7 mouse cellular contexts compared by ENCODE assay signal in genomic region chr2:90846171-90846570, GRCm38 (mm10). TPM values are rescaled to one million over a fixed set of nuclear protein-coding genes. Genes with fewer than 3 reads are reported as not detected.
A peak's percentile ranks its signal among the peaks of the same experiment; 100 is the strongest.
DNase-seq lines count a peak whose midpoint lies in the region; ATAC-seq and TF ChIP-seq lines count a peak whose summit lies in the region.

No protein-coding gene starts in this region.

- TF ChIP-seq EP300 in stomach, postnatal 0 days (optimal IDR thresholded peaks at IDR 0.05): no peak

- H3K36me3 ChIP-seq in thymus, adult 2 months (ENCODE audit: control insufficient read depth, insufficient read depth, low read length): peaks cover 5% of the 10 kb centered on the region; the same call in 1 of the 2 replicates
- H3K36me3 ChIP-seq in embryonic facial prominence, embryonic 15.5 days: peaks cover 14% of the 10 kb centered on the region
- H3K36me3 ChIP-seq in hindbrain, embryonic 16.5 days (ENCODE audit: control insufficient read depth, insufficient read depth, low read length): peaks cover 7% of the 10 kb centered on the region; the same call in 1 of the 2 replicates
- H3K36me3 ChIP-seq in liver, embryonic 13.5 days: peaks cover 11% of the 10 kb centered on the region
- peaks cover 9% of the 10 kb centered on the region for H3K36me3 ChIP-seq in stomach, postnatal 0 days (ENCODE audit: control insufficient read depth, insufficient read depth, low read length)

- 78% methylated on average over 6 of the region's 6 CpGs for WGBS in thymus, adult 2 months
- WGBS in embryonic facial prominence, embryonic 15.5 days: 49% methylated on average over 6 of the region's 6 CpGs
- 46% methylated on average over 6 of the region's 6 CpGs for WGBS in hindbrain, embryonic 16.5 days
- WGBS in liver, embryonic 13.5 days (ENCODE audit: insufficient replicate concordance): 48% methylated on average over 6 of the region's 6 CpGs
- 52% methylated on average over 6 of the region's 6 CpGs for WGBS in stomach, postnatal 0 days

- peak; percentile 6 for DNase-seq in thymus, adult 2 months
- no peak for DNase-seq in thymus, postnatal 0 days (ENCODE audit: low spot score)
- DNase-seq in liver, embryonic 13.5 days: no peak
- no peak for DNase-seq in stomach, postnatal 0 days (ENCODE audit: low spot score)

- H3K4me3 ChIP-seq in thymus, adult 2 months (ENCODE audit: control insufficient read depth, insufficient read depth, low read length): no peak overlapping the region
- peak overlapping the region; percentile 81 for H3K4me3 ChIP-seq in embryonic facial prominence, embryonic 15.5 days (replicated peaks)
- peak overlapping the region; percentile 94 for H3K4me3 ChIP-seq in hindbrain, embryonic 16.5 days (ENCODE audit: low read length)
- peak overlapping the region; percentile 90 for H3K4me3 ChIP-seq in liver, embryonic 13.5 days (replicated peaks)
- peak overlapping the region; percentile 96 for H3K4me3 ChIP-seq in stomach, postnatal 0 days (ENCODE audit: low read depth, low read length)

- H3K27ac ChIP-seq in thymus, adult 2 months (ENCODE audit: control insufficient read depth, insufficient read depth, low read length): no peak overlapping the region
- H3K27ac ChIP-seq in embryonic facial prominence, embryonic 15.5 days (replicated peaks): 0 out of 2 replicates have a peak overlapping the region, but pooled peaks have one; percentile 71
- H3K27ac ChIP-seq in hindbrain, embryonic 16.5 days (ENCODE audit: low read depth, low read length): peak overlapping the region; percentile 88
- H3K27ac ChIP-seq in liver, embryonic 13.5 days: peak overlapping the region; percentile 63
- peak overlapping the region; percentile 70; the same call in 1 of the 2 replicates for H3K27ac ChIP-seq in stomach, postnatal 0 days (replicated peaks)

- no peak for TF ChIP-seq POLR2A in thymus, adult 2 months (IDR thresholded peaks at IDR 0.05; ENCODE audit: control insufficient read depth, extremely low read depth, insufficient read depth, low read length, poor library complexity)

- no peak for ATAC-seq in embryonic facial prominence, embryonic 15.5 days (ENCODE audit: insufficient number of reproducible peaks, low FRiP score, low TSS enrichment, low read depth)
- ATAC-seq in hindbrain, embryonic 16.5 days: no peak
- ATAC-seq in liver, embryonic 13.5 days (ENCODE audit: low read depth): no peak
- ATAC-seq in stomach, postnatal 0 days (ENCODE audit: low FRiP score, low TSS enrichment): no peak
- no peak for ATAC-seq in megakaryocyte-erythroid progenitor cell, adult 5-6 weeks (replicated peaks; ENCODE audit: low FRiP score, low TSS enrichment, poor library complexity, severe bottlenecking)

- H3K27me3 ChIP-seq in thymus, adult 2 months (ENCODE audit: control insufficient read depth, insufficient read depth, low read length): no peaks in the 10 kb centered on the region
- no peaks in the 10 kb centered on the region for H3K27me3 ChIP-seq in embryonic facial prominence, embryonic 15.5 days
- H3K27me3 ChIP-seq in hindbrain, embryonic 16.5 days (replicated peaks; ENCODE audit: control insufficient read depth, insufficient read depth, low read length): no peaks in the 10 kb centered on the region
- H3K27me3 ChIP-seq in liver, embryonic 13.5 days: no peaks in the 10 kb centered on the region
- no peaks in the 10 kb centered on the region for H3K27me3 ChIP-seq in stomach, postnatal 0 days (ENCODE audit: control insufficient read depth, insufficient read depth, low read length)

- H3K4me2 ChIP-seq in embryonic facial prominence, embryonic 15.5 days (replicated peaks): peak overlapping the region; percentile 69
- peak overlapping the region; percentile 78 for H3K4me2 ChIP-seq in hindbrain, embryonic 16.5 days (ENCODE audit: low read length)
- H3K4me2 ChIP-seq in liver, embryonic 13.5 days: peak overlapping the region; percentile 78
- H3K4me2 ChIP-seq in stomach, postnatal 0 days (replicated peaks; ENCODE audit: low read depth): peak overlapping the region; percentile 61

- no peak for TF ChIP-seq CTCF in thymus, adult 2 months (IDR thresholded peaks at IDR 0.05; ENCODE audit: borderline replicate concordance, control insufficient read depth, extremely low read depth, insufficient read depth, low read length, poor library complexity)
- TF ChIP-seq CTCF in stomach, postnatal 0 days (IDR thresholded peaks at IDR 0.05; ENCODE audit: low read depth): no peak

- no peaks in the 10 kb centered on the region for H3K9me3 ChIP-seq in embryonic facial prominence, embryonic 15.5 days (replicated peaks)
- H3K9me3 ChIP-seq in hindbrain, embryonic 16.5 days (ENCODE audit: control insufficient read depth, low read length): no peaks in the 10 kb centered on the region
- no peaks in the 10 kb centered on the region for H3K9me3 ChIP-seq in liver, embryonic 13.5 days (replicated peaks)
- no peaks in the 10 kb centered on the region for H3K9me3 ChIP-seq in stomach, postnatal 0 days (ENCODE audit: control insufficient read depth, low read length)

- H3K4me1 ChIP-seq in thymus, adult 2 months (replicated peaks; ENCODE audit: control insufficient read depth, insufficient read depth, low read length): peaks cover 2% of the 10 kb centered on the region; the same call in 1 of the 2 replicates
- H3K4me1 ChIP-seq in embryonic facial prominence, embryonic 15.5 days: peaks cover 13% of the 10 kb centered on the region; the same call in 1 of the 2 replicates
- peaks cover 19% of the 10 kb centered on the region for H3K4me1 ChIP-seq in hindbrain, embryonic 16.5 days (ENCODE audit: control insufficient read depth, insufficient read depth, low read depth, low read length)
- H3K4me1 ChIP-seq in liver, embryonic 13.5 days (replicated peaks): peaks cover 39% of the 10 kb centered on the region
- 0 out of 2 replicates have a peak, but pooled peaks cover 4% of the 10 kb centered on the region for H3K4me1 ChIP-seq in stomach, postnatal 0 days (replicated peaks; ENCODE audit: control insufficient read depth, insufficient read depth)

- peak overlapping the region; percentile 29 for H3K9ac ChIP-seq in embryonic facial prominence, embryonic 15.5 days
- H3K9ac ChIP-seq in hindbrain, embryonic 16.5 days (ENCODE audit: low read depth, low read length): peak overlapping the region; percentile 72
- H3K9ac ChIP-seq in liver, embryonic 13.5 days: peak overlapping the region; percentile 77; the same call in 1 of the 2 replicates
- no peak overlapping the region; the same call in 1 of the 2 replicates for H3K9ac ChIP-seq in stomach, postnatal 0 days (ENCODE audit: low read length)

RNA-seq across cellular contexts. Expression of gene Mtch2, which starts 0.8 kb away (rescaled TPM):
- polyA plus RNA-seq in thymus, adult 2 months (2012; rRNA removed): 44.2 and 57.2 TPM in 2 replicates
- 140 and 150 TPM in 2 replicates for polyA plus RNA-seq in thymus, postnatal 0 days (2015; fragmentation: Nextera tagmentation; extraction: Ambion mirVana)
- 175 and 188 TPM in 2 replicates for polyA plus RNA-seq in embryonic facial prominence, embryonic 15.5 days (2015; fragmentation: Nextera tagmentation; extraction: Ambion mirVana)
- polyA plus RNA-seq in hindbrain, embryonic 16.5 days (2015; fragmentation: Nextera tagmentation; extraction: Ambion mirVana): 256 and 257 TPM in 2 replicates
- polyA plus RNA-seq in liver, embryonic 13.5 days (2015; fragmentation: Nextera tagmentation; extraction: Ambion mirVana): 152 and 154 TPM in 2 replicates
- polyA plus RNA-seq in stomach, postnatal 0 days (2015; fragmentation: Nextera tagmentation; extraction: Ambion mirVana): 151 and 155 TPM in 2 replicates
- total RNA-seq in megakaryocyte-erythroid progenitor cell, adult 5-6 weeks (2014; fragmentation: Nextera tagmentation): 145 and 167 TPM in 2 replicates
- total RNA-seq in megakaryocyte-erythroid progenitor cell, adult 5-6 weeks (2017): 159 and 166 TPM in 2 replicates

RNA-seq across cellular contexts. Expression of gene C1qtnf4, which starts 39.5 kb away (rescaled TPM):
- polyA plus RNA-seq in thymus, adult 2 months (2012; rRNA removed): 2.5 and 4.9 TPM in 2 replicates
- 4.4 and 4.5 TPM in 2 replicates for polyA plus RNA-seq in thymus, postnatal 0 days (2015; fragmentation: Nextera tagmentation; extraction: Ambion mirVana)
- 20.5 and 20.8 TPM in 2 replicates for polyA plus RNA-seq in embryonic facial prominence, embryonic 15.5 days (2015; fragmentation: Nextera tagmentation; extraction: Ambion mirVana)
- 19.8 and 26.6 TPM in 2 replicates for polyA plus RNA-seq in hindbrain, embryonic 16.5 days (2015; fragmentation: Nextera tagmentation; extraction: Ambion mirVana)
- polyA plus RNA-seq in liver, embryonic 13.5 days (2015; fragmentation: Nextera tagmentation; extraction: Ambion mirVana): 3.0 and 4.4 TPM in 2 replicates
- polyA plus RNA-seq in stomach, postnatal 0 days (2015; fragmentation: Nextera tagmentation; extraction: Ambion mirVana): 19.4 and 20.7 TPM in 2 replicates
- not detected in 2 replicates for total RNA-seq in megakaryocyte-erythroid progenitor cell, adult 5-6 weeks (2014; fragmentation: Nextera tagmentation)
- total RNA-seq in megakaryocyte-erythroid progenitor cell, adult 5-6 weeks (2017): not detected in 2 replicates

RNA-seq across cellular contexts. Expression of gene Kbtbd4, which starts 58.4 kb away (rescaled TPM):
- polyA plus RNA-seq in thymus, adult 2 months (2012; rRNA removed): 26.9 and 29.1 TPM in 2 replicates
- 30.8 and 31.8 TPM in 2 replicates for polyA plus RNA-seq in thymus, postnatal 0 days (2015; fragmentation: Nextera tagmentation; extraction: Ambion mirVana)
- polyA plus RNA-seq in embryonic facial prominence, embryonic 15.5 days (2015; fragmentation: Nextera tagmentation; extraction: Ambion mirVana): 37.4 and 37.6 TPM in 2 replicates
- polyA plus RNA-seq in hindbrain, embryonic 16.5 days (2015; fragmentation: Nextera tagmentation; extraction: Ambion mirVana): 56.7 and 61.4 TPM in 2 replicates
- polyA plus RNA-seq in liver, embryonic 13.5 days (2015; fragmentation: Nextera tagmentation; extraction: Ambion mirVana): 17.5 and 21.0 TPM in 2 replicates
- polyA plus RNA-seq in stomach, postnatal 0 days (2015; fragmentation: Nextera tagmentation; extraction: Ambion mirVana): 16.4 and 18.4 TPM in 2 replicates
- total RNA-seq in megakaryocyte-erythroid progenitor cell, adult 5-6 weeks (2014; fragmentation: Nextera tagmentation): 14.3 and 18.7 TPM in 2 replicates
- 28.6 and 32.0 TPM in 2 replicates for total RNA-seq in megakaryocyte-erythroid progenitor cell, adult 5-6 weeks (2017)

RNA-seq across cellular contexts. Expression of gene Ndufs3, which starts 58.5 kb away (rescaled TPM):
- polyA plus RNA-seq in thymus, adult 2 months (2012; rRNA removed): 133 and 163 TPM in 2 replicates
- 224 and 230 TPM in 2 replicates for polyA plus RNA-seq in thymus, postnatal 0 days (2015; fragmentation: Nextera tagmentation; extraction: Ambion mirVana)
- polyA plus RNA-seq in embryonic facial prominence, embryonic 15.5 days (2015; fragmentation: Nextera tagmentation; extraction: Ambion mirVana): 194 and 204 TPM in 2 replicates
- polyA plus RNA-seq in hindbrain, embryonic 16.5 days (2015; fragmentation: Nextera tagmentation; extraction: Ambion mirVana): 221 and 244 TPM in 2 replicates
- polyA plus RNA-seq in liver, embryonic 13.5 days (2015; fragmentation: Nextera tagmentation; extraction: Ambion mirVana): 156 and 162 TPM in 2 replicates
- polyA plus RNA-seq in stomach, postnatal 0 days (2015; fragmentation: Nextera tagmentation; extraction: Ambion mirVana): 224 and 230 TPM in 2 replicates
- total RNA-seq in megakaryocyte-erythroid progenitor cell, adult 5-6 weeks (2014; fragmentation: Nextera tagmentation): 200 and 247 TPM in 2 replicates
- total RNA-seq in megakaryocyte-erythroid progenitor cell, adult 5-6 weeks (2017): 96.1 and 109 TPM in 2 replicates
